Mouse (Mus musculus): ENCODE data around the gene Slc25a25.
"Not testable (repeated sequence)": the region's sequence is repeated elsewhere in the genome, so short reads cannot be mapped to it uniquely, and the experiment has no call there.

Slc25a25 gene

DNA sequence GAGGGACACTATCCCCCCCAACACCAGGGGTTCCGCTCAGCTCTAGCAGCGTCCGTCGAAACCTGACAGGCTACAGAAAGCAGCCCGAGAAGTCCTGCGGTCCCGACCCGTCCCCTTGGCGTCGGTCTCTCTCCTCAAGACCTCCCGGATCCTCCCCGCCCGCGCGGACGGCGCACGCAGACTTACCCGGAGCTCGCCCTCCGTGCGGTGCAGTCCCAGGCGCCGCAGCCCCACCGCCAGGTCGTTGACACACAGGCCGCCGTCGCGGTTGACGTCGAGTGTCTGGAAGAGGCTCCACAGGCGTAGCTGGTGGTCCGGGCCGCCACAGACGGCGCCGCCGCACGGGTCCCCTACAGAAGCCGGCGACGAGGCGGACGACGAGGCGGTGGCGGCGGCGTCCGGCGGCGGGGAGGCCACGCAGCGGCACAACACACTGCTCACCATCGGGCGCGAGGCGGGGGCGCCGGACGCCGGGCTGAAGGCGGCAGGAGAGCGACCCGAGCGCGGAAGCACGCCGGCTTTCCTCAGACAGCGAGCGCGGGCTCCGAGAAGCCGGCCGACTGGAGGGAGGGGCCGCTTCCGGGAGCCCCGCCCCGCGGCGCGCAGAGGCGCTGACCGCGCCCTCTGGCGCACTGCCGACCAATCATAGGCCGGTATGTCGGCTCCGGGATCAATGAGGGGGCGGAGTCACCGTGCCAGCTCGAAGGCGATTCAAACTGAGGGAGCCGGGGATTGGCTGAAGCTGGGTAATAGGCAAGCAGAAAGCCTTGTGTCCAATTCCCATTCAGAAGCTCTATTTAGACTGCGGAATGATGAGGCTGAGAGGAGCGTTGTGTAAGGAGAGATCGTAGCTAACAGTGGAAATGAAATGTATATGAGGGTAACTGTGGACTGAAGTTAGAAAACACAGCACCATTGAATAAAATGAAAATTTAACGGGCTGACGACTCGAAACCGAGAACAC, at the start of gene Slc25a25:
Gene Slc25a25, minus strand, starts transcription at position 565 of the 964 bp plus-strand sequence.
- DNase-seq (ENCODE audit: low read depth, low spot score), result peak; percentile 99

DNA sequence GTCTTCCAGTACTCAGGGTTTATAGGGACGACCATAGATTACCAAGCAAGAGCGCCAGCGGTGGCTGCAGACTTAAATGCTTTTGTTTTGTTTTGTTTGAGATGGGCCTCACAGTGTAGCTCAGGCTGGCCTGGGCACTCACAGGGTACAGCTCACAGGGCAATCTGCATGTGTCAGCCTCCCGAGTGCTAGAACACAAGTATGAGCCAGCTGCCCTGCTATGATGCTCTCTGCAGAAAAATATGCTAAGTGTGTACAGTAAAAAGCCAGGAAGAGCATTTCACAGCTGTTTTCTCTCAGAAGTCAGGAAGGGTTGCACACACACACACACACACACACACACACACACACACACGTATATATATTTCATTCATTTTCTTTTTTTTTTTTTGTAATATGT, 49.2 kb upstream of the Slc25a25 start:
- DNase-seq (ENCODE audit: low read depth, low spot score), result no peak

DNA sequence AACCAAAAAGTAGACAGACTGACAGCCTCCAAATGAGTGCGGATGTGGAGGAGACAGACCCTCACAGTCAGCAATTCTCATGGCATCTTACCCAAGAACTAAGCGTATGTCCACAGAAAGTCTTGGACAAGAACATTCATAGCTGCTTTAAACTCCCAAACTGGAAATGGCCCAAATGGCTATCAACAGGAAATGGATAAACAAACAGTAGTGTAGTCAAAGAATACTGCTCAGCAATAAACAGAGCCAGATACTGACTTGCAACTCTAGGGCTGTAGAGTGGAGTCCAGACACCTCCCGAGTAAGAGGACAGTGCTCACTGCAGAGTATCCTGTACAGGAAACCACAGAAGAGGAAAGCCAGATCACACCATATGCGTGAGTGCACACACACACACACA, 48.1 kb upstream of the Slc25a25 start:
- no peak for DNase-seq (ENCODE audit: low read depth, low spot score)

DNA sequence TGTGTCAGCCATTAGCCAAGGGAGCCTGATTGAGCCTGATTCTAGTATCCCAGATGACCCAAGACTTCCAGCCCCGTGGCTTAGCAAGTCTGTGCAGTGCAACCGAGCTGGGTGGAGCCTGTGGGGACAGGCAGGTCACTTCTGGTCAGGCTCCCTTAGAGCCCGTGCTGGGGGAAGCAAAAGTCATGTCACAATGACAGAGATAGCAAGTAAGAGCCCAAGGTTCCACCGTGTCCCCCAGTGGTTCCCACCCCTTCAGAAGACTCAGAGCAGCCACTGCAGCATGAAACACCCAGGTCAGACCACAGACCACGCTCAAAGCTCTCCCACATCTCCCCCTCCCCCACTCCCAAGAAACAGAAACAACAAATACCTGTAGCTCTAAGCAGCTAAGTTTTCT, 44.9 kb upstream of the Slc25a25 start:
- no peak for DNase-seq (ENCODE audit: low read depth, low spot score)

DNA sequence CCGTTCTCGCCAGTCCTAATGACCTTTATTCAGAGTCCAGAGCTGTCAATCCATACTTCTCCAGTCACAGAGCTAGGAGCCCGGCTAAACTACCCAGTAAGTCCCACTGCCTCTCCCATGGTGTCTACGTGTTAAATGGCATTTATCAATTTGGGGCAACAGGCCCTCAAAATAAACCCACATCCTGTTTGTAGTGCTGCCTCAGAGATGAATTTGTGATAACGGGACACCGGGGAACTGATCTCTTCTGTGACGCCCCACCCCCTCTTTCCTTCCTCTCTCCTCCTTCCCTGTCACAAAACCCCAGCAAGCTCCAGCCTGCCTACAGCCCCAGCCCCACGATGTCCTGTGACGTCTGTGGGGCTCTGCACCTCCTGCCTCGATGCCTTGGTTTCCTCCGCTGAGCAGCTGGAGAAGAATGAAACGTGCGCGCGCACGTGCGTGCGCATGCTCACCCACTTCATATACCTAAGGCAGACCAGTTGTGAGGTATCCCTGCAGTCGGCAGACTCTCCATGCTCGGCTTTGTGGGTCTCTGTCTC, 44.0 kb upstream of the Slc25a25 start:
- DNase-seq (ENCODE audit: low read depth, low spot score), result no peak

DNA sequence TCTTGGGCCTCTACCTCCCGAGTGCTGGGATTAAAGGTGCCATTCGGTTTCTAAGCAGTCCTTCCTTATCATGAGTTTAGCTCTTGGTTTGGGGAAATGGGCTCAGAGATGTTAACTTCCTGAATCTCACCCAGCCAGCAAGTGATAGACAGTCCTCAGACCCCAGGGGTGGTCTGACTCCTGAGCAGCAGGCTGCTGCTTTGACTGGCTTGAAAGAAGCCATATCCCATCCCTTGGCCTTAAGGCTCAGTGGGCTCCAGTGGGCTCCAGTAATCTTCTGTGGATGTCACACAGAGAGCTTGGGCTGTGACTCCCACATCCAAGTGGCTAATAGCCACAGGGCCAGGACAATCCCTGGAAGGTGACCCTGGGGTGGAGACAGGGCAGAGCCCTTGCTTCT, 43.3 kb upstream of the Slc25a25 start:
- DNase-seq (ENCODE audit: low read depth, low spot score), result no peak

DNA sequence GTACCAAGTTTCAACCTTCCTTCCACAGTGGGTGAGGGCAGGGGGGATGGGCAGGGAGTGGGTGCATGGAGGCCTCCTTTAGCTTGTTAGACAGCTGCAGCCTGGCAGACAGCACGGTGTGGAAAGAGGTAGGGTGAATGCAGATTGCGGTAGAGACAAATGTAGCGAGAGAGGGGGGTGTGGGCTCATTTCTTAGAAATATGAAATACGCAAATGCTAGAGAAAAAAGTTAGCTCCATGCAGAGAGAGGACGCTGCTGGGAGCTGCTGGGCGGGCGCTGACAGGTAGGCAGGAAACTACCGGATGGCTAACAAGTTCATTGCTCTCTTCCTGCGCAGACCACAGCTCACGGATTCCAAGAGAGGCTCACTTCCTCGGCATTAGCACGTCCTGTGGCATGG, 42.1 kb upstream of the Slc25a25 start:
- DNase-seq (ENCODE audit: low read depth, low spot score), result no peak

DNA sequence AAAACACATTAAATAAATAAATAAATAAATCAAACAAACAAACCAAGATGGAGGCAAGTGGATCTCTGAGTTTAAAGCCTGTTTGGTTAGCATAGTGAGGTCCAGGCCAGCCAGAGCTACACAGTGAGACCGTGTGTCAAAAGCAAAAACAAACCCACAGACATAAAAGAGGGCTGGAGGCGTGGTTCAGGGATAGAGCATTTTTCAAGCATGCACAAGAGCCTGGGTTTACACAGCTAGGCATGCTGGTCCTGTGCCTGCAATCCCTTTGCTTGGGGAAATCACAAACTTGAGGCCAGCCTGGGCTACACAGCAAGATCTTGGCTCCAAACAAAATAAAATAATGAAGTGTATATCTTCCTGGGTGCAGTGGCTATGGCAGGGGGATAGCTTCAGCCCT, 41.4 kb upstream of the Slc25a25 start:
- DNase-seq (ENCODE audit: low read depth, low spot score), result no peak

DNA sequence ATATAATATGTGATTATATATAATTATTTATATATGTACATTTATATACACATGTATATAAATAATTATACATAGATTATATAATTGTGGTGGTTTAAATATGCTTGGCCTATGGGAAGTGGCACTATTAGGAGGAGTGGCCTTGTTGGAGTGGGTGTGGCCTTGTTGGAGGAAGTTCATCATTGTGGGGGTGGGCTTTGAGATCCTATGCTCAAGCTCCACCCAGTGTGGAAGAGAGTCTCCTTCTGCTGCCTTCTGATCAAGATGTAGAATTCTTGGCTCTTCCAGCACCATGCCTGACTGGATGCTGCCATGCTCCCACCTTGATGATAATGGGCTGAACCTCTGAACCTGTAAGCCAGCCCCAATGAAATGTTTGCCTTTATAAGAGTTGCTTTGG, 39.5 kb upstream of the Slc25a25 start:
- DNase-seq (ENCODE audit: low read depth, low spot score), result not testable (repeated sequence)

DNA sequence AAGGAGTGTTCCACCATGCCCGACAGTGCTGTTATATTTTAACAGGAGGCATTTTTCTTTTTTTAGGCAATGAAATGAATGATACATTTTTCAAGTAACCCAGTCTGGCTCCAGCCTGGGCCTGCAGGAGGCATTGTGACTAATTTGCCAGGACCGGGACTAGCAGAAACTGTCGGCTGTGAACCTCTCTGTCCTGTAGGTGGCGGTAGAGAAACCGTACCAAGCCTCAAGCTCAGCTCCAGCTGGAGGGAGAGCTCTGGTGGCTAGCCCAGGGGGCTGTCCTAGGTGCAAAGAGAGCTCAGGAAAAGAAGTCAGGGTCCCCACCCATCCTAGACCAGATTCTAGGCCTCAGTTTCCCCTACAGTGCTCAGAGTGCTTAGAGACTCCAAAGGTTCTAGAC, 37.4 kb upstream of the Slc25a25 start:
- peak; percentile 90 for DNase-seq (ENCODE audit: low read depth, low spot score)

DNA sequence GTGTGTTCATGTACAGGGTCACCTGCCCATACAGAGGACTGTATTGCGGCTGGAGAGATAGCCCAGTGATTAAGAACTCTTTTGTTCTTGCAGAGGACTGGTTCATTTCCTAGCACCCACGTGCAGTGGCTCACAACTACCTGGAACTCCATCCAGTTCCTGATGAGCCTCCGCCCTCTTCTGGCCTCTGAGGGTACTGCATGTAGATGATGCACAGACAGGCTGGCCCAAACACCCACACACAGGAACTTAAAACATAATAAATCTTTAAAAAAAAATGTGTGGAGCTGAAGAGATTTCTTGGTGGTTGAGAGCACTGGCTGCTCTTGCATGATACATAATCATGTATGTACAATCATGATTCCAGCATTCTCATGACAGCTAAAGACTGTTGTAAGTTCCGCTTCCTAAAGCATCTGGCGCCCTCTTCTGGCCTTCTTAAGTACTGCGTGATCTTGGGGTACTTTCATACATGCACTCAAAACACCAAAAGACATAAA, 35.9 kb upstream of the Slc25a25 start:
- peak; percentile 93 for DNase-seq (ENCODE audit: low read depth, low spot score)

DNA sequence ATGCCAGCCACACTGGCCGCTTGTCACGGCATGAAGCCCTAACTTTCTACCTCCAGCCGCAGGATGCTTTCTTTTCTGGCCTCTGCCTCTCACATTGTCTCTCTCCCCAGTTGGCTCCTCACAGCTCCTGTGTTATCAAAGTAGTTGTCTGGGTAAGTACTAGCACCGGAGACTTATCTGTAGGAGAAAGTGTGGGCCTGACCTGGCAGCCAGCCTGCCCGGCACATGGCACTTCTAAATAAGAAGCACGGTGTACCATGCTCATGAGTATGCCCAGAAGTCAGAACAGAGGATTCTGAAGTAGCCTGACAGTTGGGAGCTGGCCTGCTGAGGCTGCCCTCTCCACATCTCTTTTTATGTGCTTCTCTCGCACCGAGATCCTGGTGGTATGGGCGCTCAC, 34.9 kb upstream of the Slc25a25 start:
- DNase-seq (ENCODE audit: low read depth, low spot score), result no peak

DNA sequence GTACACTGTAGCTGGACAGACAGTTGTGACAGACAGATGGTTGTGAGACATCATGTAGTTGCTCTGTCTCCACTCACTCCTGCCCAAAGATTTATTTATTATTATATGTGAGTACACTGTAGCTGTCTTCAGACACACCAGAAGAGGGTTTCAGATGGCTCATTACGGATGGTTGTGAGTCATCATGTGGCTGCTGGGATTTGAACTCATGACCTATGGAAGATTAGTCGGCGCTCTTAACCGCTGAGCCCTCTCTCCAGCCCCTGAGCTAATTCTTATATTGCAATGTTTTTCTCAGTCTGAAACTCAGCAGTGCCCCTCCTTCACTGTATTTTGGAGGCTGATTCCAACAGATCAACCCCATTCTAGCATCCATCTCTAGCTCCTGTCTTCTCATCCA, 34.5 kb upstream of the Slc25a25 start:
- DNase-seq (ENCODE audit: low read depth, low spot score), result no peak

DNA sequence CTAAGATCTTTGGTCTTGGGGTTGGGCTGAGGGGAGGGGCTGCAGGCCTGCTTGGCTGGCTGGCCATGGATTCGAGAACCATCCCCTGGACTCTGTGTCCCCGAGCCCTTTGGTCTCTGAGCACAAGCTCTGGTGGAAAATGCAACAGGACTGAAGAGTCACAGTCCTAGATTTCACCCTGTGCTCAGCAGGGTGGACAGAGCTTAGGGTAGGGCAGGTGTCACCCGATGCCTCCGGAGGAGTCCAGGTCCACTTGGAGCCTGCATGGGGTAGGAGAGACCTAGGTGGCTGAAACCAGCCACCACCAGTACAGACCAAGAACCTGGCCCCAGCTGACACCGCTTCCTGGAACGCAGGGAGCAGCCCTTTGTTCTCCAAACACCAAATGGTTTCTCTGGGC, 33.7 kb upstream of the Slc25a25 start:
- no peak for DNase-seq (ENCODE audit: low read depth, low spot score)

DNA sequence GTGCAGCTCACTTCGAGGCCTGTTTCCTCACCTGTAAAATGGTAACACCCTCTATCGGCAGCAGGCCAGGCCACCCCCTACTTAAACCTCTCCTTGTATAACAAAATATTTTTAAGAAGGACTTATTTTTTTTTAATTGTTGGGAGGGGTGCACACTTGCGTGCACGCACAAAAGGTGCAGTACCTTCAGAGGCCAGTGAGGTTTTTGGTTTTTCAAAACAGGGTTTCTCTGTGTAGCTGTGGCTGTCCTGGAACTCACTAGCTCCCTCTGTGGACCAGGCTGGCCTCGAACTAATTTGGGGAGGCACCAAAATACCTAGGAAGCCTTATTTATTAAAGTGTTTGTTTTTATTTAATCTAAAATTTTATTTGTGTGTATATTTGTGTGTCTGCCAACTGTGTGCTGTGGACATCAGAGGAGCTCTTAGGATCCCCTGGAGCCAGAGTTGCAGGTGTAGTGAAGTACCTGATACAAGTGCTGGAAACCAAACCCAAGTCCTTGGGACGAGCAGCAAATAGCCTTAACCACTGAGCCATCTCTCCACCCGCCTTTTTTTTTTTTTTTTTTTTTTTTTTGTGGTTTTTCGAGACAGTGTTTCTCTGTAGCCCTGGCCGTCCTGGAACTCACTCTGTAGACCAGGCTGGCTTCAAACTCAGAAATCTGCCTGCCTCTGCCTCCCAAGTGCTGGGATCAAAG, 32.1 kb upstream of the Slc25a25 start:
- DNase-seq (ENCODE audit: low read depth, low spot score), result no peak

DNA sequence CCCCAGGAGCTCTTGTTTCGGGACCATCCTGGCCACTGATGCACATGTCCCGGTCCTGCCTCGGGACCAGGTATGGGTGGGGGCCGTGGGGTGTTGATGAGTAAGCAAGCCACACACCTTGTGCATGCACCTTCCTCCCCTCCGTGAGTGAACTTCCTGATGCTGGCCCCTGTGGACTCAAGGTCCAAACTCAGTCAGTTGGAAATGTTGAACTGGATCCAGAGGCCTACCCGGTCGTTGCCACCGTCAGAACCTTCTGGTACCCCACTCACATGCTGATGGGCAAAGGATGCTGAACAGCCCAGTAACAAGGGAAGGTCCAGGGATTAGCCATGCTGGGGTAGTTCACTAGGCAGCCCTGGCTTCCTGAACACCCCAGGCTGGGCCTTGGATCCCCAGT, 31.1 kb upstream of the Slc25a25 start:
- no peak for DNase-seq (ENCODE audit: low read depth, low spot score)

DNA sequence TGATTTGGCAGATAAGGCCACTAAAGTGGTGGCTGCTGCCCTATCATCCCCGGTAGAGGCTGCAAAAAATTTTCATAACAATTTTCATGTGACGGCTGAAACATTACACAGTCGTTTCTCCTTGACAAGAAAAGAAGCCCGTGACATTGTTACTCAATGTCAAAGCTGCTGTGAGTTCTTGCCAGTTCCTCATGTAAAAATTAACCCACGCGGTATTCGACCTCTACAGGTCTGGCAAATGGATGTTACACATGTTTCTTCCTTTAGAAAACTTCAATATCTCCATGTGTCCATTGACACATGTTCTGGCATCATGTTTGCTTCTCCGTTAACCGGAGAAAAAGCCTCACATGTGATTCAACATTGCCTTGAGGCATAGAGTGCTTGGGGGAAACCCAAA, 24.1 kb upstream of the Slc25a25 start:
- not testable (repeated sequence) for DNase-seq (ENCODE audit: low read depth, low spot score)

DNA sequence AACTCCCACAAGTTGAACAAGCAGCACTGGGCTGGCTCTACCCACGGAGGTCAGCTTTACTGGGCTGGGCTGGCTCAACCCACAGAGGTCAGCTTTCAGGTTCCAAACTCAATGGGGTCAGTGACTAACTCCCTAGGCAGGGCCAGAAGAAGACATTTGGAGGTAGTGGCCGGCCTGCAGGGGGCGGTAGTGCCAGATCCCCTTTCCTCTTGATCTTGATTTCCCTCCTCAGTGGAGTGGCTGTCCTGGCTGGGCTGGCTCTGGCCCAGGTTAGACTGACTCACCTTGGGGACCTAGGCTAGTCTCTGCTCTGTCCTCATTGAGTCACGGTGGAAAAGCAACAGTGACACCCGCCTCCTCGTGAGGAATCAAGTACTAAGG, 20.4 kb upstream of the Slc25a25 start:
- DNase-seq (ENCODE audit: low read depth, low spot score), result no peak

DNA sequence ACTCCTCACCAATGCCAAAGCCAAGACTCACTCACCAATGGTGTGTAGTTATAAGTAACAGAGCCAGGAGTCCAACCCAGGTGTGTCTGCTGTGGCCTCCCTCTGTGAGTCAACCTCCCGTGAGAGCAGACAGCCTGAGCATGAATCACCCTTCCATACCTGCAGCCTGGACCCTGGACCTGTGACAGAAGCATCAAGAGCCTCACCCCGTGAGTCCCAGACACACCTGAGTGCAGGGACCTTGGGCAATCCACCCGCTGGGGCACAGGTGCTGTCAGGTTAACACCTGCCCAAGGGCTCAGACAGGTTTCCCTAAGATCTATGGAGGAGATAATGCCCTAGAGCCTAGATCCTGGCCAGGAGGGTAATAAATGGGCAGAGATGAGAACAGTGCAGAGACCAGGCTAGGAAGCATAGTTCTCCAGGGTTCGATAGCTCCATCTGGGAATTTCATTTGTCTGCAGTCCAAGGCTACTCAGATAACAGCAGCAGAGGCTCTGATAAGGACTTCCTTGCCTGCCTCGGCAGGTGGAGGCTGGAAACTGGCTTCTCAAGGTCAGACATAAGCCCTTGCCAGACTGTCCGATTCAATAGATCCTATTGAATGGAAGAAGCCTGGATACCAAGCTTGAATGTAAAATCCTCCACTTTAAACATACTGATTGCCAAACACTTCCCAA, 19.9 kb upstream of the Slc25a25 start:
- no peak for DNase-seq (ENCODE audit: low read depth, low spot score)

DNA sequence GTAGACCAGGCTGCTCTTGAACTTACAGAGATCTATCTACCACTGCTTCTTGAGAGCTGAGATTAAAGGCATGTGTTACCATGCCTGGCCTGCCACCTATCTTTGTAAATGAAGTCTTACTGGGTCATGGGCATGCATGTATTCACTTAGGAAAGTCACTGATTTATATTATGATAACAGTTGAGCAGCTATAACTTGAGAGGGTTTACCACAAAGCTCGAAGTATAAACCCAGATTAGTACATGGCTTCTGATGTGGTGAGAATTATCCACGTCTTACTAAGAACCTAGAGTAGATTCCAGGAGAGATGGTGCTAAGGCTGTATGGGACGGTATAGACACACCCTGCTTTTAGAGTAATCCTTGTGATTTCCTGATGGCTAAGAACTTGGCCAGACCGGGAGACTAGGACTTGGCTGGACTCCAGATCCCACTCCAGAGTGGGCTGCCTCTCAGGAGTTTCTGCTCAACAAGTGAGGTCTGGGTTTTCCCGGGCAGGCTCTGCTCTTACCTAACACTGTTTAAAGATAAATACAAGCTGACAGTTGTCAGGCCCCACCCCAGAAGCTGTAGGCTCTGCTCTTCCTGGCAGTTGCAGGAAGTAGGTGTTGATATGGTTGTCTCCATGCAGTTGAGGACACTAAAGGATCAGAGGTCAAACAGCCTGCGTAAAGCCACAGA, 13.1 kb upstream of the Slc25a25 start:
- DNase-seq (ENCODE audit: low read depth, low spot score), result no peak

DNA sequence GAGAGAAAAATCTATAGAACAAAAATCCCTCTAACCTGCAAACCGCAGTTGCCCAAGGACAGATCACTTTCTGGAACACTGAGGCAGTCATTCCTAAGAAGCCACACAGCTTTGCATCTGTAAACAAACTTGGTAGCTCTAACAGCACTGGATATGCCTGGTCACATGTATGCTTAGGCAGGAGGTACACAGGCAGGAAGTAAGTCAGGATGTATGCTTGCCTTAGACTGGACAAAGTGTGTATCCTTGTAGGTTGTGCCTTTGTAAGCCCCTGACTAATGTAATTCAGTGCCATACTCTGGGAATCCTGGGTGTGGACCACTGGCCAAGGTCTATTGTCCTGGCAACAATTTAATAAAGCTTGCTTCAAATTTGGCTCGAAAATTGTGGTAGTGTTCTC, 12.5 kb upstream of the Slc25a25 start:
- DNase-seq (ENCODE audit: low read depth, low spot score), result no peak
